Mouse (Mus musculus) E14TG2a.4 (cell line): ENCODE results near the gene Eml6.

Source experiments
- CTCF ChIP-seq: conservative IDR thresholded peaks from 2 replicates; pipeline ENCODE4 v1.5.1; 2014; ENCODE audit warnings: low read length
- POU5F1 ChIP-seq: IDR thresholded peaks from 2 replicates; pipeline ENCODE4 v1.6.1; 2014; ENCODE audit warnings: low read length, borderline replicate concordance

DNA sequence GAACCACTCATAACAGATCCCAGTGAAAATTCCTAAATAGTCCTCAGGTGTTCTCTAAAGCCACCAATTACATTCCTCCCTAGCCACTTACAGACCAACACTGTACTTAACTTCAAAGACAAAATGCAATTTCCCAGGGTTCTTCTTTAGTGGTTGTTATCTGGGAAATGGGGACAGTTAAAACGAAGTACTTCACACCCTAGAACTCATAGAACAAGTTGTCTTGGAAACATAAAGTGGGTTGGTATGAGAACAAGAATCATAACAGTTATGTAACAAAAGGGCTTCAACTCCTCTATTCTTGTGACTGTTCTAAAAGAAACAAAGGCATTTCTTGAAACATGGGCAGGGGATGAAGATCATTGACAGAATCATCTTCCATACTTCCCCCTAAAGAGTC, 212.6 kb downstream of the Eml6 start:
- TF ChIP-seq CTCF (no peak), POU5F1 (no peak)
